Mouse (Mus musculus): ENCODE measurements around the gene Hist1h2ap. TPM values are rescaled to one million over a fixed set of nuclear protein-coding genes. Genes with fewer than 3 reads are reported as not detected.
"Not testable (repeated sequence)": the region's sequence is repeated elsewhere in the genome, so short reads cannot be mapped to it uniquely, and the experiment has no call there.

Gene Hist1h2ap
- total RNA-seq, 1 experiment from 2014 or later: 129 TPM

DNA sequence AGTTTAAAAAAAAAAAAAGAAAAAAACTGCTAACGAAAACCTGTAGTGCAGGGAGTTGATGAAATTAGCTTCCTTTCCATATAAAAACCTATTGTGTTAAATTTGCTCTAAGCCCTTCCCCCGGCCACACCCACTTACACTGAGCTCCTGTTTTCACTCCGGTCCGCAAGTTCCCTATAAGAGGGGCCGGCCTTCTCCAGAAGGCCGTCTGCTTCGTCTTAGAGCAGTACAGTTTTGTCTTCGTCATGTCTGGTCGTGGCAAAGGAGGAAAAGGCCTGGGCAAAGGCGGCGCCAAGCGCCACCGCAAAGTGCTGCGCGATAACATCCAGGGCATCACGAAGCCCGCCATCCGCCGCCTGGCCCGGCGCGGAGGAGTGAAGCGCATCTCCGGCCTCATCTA is 21.8 kb downstream of the Hist1h2ap start, which contains the start of gene Hist1h4m:
TSS of gene Hist1h4m (plus strand) at position 208 of the 400 bp plus-strand sequence.
- peak; percentile 77 for ATAC-seq (ENCODE audit: extremely low read depth, insufficient number of reproducible peaks, low FRiP score, poor library complexity, severe bottlenecking)

DNA sequence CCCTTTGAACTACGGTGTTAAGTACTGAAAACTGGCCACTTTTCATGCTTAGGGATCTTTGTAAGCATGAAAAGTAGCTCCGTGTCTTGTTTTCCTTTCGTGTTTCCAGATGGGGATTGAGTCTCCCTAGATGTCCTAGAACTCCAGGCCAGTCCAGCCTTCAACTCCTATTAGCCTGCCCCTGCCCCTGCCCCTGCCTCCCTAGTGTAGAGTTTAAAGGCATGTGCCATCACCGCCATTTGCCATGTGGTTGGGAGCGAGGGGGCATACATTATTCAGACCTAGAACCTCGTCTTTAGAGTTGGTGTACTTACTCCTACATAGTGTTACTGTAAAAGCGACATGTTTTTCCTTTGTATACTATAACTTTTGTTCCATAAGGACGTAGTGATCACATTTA is 22.2 kb downstream of the Hist1h2ap start:
- ATAC-seq (ENCODE audit: extremely low read depth, insufficient number of reproducible peaks, low FRiP score, poor library complexity, severe bottlenecking): not testable (repeated sequence)

GRCm38 (mm10) chr13:21810073-21810472 is 23.2 kb downstream of the Hist1h2ap start, which contains the start of the genes Hist1h2bq and Hist1h2ao:
Gene Hist1h2bq (minus strand): TSS chr13:21810197.
Gene Hist1h2ao (plus strand): TSS chr13:21810465.
- peak; percentile 94 for ATAC-seq (ENCODE audit: extremely low read depth, insufficient number of reproducible peaks, low FRiP score, poor library complexity, severe bottlenecking)

DNA sequence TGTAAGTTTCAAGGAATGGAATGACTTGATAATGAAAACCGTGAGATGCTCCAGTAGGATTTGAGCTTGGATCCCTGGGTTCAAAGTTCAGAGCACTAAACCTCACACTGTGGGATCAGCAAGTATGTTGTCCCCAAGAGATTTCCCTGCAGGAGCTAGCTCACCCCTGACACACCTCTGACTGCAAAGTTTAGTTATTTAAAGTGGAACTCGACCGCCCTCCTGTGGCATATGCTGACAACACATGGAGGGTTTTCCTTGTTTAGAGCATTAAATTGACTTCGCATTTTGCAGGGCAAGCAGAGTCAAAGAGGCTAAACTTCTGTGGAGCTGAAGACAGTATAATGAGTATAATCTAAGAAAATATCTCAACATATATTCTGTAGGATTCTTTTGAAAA is 30.2 kb downstream of the Hist1h2ap start:
- ATAC-seq (ENCODE audit: extremely low read depth, insufficient number of reproducible peaks, low FRiP score, poor library complexity, severe bottlenecking): peak; percentile 89

DNA sequence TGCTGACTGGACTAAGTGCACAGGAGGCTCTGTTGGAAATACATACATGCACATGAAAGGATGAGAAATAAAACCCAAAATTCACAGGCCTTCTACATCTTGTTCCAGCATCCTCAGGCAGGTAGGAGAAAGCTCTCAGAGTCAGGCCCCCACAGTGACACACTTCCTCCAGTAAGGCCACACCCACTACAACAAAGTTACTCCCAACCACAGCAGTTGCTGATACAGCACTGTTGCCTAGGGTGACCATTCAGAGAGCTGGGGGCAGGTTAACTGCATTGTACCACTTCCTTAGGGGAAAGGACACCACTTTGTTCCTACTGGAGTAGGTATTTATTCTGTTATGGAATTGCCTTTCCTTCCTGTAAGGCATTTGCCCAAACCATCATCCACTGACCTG is 36.1 kb downstream of the Hist1h2ap start:
- 0 out of 2 replicates have a peak, but pooled peaks have one; percentile 34 for ATAC-seq (ENCODE audit: extremely low read depth, insufficient number of reproducible peaks, low FRiP score, poor library complexity, severe bottlenecking)

DNA sequence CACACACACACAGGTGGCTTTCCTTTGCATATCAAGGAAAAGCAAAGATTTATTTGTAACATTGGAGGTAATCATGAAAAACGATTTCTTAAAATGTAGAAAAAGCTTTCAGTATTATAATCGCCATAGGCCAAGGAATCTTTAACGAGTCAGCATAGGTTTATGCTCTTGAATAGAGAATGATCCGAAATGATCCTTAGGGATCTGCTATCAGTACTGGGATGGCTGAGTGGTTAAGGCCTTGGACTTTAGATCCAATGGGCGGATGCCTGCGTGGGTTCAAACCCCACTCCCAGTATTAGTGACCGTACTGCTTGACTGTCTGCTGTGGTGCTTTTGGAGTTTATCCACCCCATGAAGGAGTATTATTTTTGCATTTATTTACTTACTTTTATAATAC is 37.7 kb downstream of the Hist1h2ap start:
- ATAC-seq (ENCODE audit: extremely low read depth, insufficient number of reproducible peaks, low FRiP score, poor library complexity, severe bottlenecking): no peak

DNA sequence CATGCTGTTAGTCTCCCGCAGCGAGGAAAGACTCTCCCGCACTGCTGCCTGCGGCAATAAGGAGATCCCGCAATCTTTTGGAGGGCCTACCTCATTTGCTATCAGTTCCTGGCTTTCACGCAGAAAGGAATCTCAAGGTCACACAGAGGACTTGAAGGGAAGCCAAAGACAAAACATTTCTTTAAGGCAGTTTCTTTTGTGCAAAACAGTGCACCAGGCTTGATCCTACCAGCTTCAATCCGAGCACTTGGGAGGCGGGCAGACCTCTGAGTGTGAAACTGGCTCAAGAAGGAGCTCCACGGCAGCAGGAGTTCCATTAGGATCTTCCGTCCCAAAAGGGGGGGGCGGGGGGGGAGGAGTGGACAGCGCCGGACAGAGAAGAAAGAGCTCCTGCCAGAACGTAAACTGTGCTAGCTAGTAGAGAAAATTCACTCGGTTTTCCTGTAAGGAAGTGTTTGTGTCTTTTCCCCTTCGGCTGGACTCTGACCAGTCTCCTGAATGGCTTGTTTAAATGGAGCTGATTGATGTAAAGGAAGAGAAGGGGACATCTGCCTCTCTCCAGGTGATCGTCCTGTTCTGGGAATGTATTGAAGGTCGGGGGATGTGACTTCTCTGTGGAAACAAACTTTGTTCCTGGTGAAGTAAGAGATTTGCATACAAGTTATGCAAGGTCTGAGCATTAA is 42.6 kb downstream of the Hist1h2ap start:
- ATAC-seq (ENCODE audit: extremely low read depth, insufficient number of reproducible peaks, low FRiP score, poor library complexity, severe bottlenecking): no peak

- ATAC-seq (ENCODE audit: extremely low read depth, insufficient number of reproducible peaks, low FRiP score, poor library complexity, severe bottlenecking): no peak
These were observed 43.4 kb downstream of the Hist1h2ap start for GRCm38 (mm10) chr13:21789925-21790324.

DNA sequence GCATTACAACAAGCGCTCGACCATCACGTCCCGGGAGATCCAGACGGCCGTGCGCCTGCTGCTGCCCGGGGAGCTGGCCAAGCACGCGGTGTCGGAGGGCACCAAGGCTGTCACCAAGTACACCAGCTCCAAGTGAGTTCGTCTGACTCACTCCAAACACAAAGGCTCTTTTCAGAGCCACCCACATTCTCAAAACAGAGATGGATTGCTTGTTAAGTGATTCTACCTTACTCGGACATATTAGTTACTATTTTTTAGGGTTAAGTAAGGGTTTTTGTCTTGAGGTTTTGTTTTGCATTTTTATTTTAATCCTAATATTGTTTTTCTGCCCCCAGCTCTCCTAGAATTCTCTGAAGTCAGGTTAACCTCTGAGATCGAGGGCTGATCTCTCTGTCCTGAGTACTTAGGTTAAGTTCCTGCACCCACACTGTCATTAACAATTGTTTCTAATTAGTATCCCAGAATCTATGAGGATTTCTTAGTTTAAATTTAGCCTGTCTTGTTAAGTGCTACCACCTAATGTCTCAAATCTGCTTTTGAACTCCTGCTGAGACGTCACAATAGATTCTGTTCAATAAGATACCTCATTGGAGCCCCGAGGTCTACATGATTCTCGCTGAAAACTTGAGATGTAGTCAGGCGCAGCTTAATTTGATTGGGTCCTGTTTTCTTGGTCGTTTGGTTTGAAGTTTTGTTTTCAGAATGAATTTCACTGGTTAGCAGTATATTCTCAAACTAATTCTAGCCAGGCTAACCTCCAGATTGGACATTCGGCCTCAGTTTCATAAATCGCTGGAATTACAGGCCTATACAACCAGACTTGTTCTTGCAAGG is 45.3 kb downstream of the Hist1h2ap start:
- no peak for ATAC-seq (ENCODE audit: extremely low read depth, insufficient number of reproducible peaks, low FRiP score, poor library complexity, severe bottlenecking)

DNA sequence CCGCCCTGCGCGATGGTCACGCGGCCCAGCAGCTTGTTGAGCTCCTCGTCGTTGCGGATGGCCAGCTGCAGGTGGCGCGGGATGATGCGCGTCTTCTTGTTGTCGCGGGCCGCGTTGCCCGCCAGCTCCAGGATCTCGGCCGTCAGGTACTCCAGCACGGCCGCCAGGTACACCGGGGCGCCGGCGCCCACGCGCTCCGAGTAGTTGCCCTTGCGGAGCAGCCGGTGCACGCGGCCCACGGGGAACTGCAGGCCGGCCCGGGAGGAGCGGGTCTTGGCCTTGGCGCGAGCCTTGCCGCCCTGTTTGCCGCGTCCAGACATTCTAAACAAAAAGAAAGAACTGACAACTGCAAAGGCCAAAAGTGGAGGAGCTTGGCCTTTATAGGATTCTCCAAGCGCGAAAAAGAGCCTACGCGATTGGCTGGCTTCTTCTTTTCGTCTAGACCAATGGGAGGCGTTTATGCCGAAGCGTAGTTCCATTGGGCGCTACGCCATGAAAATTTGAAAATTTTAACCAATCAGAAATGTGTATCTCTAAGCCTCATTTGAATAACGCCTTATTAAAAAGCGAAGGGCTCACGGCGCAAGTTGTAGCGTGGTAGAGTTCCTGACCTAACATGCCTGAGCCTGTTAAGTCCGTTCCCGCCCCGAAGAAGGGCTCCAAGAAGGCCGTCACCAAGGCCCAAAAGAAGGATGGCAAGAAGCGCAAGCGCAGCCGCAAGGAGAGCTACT is 46.2 kb downstream of the Hist1h2ap start, which contains the start of the genes Hist1h2an and Hist1h2bp:
TSS of gene Hist1h2an (minus strand) at position 320 of the 731 bp plus-strand sequence.
TSS of gene Hist1h2bp (plus strand) at position 563 of the 731 bp plus-strand sequence.
- ATAC-seq (ENCODE audit: extremely low read depth, insufficient number of reproducible peaks, low FRiP score, poor library complexity, severe bottlenecking): peak; percentile 95

DNA sequence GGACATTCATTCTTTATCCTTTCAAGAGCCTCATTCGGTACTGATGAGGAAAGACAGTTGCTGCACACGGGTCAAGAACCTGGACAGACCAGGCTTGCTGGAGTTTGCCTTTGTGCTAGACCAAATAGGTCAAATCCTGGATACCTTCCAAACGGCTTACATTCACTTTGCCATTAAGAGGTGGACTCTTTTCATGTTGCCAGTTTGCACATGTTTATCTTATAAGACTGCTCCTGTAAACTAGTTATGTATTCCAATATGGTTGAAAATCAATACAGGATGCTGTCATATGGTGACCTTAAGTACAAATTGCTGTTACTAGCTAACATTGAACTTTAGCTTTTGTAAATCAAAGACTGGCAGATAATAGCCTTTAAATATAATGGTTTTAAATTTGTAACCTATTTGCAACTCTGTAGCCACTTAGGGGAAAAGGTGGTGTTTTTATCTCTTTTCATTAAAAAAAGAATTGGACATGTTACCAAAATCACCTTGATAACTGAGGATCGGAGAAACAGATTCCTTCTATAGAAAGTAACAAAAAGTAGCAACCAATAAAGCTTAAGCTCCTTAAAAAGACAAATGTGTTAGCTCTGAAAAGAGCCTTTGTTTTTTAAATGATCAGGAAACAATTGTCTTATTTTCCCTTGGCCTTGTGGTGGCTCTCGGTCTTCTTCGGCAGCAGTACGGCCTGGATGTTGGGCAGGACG is 47.0 kb downstream of the Hist1h2ap start:
- ATAC-seq (ENCODE audit: extremely low read depth, insufficient number of reproducible peaks, low FRiP score, poor library complexity, severe bottlenecking): no peak

DNA sequence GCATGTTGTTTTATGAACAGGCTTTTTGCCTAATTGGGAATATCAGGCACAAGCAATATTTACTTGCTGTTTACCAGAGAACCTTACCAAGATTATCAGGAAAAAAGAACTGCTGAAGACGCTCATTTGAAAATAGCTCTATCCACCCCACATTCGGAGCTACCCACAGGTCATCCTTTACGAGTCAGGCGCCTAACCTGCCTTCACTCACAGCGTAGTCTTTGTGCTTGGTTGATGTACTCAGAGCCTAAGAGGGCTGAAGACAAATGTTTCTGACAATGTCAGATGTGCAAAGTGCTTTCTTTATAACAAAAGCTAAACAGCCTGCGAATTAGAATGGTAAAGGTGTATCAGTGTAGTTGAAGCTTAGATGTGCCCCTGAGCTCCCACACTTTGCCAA is 49.0 kb downstream of the Hist1h2ap start:
- no peak for ATAC-seq (ENCODE audit: extremely low read depth, insufficient number of reproducible peaks, low FRiP score, poor library complexity, severe bottlenecking)

DNA sequence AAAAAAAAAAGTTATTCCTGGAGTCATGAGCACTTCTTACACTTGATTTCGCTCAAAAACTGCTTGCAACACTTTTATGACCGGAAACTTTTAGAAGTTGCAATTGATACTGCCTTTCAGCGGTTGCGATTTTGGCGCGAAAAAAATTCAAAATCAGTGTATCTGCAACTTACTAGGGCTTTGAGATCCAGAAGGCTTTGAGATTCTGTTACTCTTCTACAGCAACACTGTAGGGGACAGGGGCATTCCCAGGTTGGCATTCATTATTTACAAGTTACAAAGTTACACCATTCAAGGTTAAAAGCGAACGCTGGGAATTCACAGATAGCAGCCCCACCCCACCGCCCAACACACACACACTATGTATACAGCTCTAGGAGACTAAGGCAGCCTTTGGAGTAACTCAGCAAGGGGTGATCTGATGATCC is 49.6 kb downstream of the Hist1h2ap start:
- no peak for ATAC-seq (ENCODE audit: extremely low read depth, insufficient number of reproducible peaks, low FRiP score, poor library complexity, severe bottlenecking)

DNA sequence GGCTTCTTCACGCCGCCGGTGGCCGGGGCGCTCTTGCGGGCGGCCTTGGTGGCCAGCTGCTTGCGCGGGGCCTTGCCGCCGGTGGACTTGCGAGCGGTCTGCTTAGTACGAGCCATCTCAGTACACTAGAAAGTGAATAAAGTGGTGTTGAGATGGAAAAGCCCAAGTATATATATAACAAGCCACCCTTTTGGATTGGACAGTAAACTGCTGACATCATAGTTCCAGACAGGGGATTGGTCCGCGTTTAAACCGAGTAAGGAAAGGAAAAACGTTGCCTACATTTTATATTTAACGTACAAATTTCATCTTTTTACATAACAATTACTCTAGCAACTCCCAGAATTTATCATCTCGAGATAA is 50.1 kb downstream of the Hist1h2ap start, which contains the start of gene Hist1h3i:
TSS of gene Hist1h3i (minus strand) at position 116 of the 363 bp plus-strand sequence.
- peak; percentile 56 for ATAC-seq (ENCODE audit: extremely low read depth, insufficient number of reproducible peaks, low FRiP score, poor library complexity, severe bottlenecking)

Other genes starting within 250 kb of the Hist1h2ap start
- not detected in 2 replicates for gene Olfr1362, start 219.5 kb downstream of the Hist1h2ap start, total RNA-seq (2017)
- not detected in 2 replicates for gene Olfr11, start 191.0 kb downstream of the Hist1h2ap start, total RNA-seq (2017)
- not detected in 2 replicates for gene Olfr1361, start 170.1 kb downstream of the Hist1h2ap start, total RNA-seq (2017)
- gene Olfr1360, start 156.1 kb downstream of the Hist1h2ap start, total RNA-seq (2017): not detected in 2 replicates
- not detected in 2 replicates for gene Olfr1359, start 135.4 kb downstream of the Hist1h2ap start, total RNA-seq (2017)
- gene Hist1h2bl, start 117.4 kb downstream of the Hist1h2ap start, total RNA-seq (2017): 14.4 and 16.0 TPM in 2 replicates
- gene Hist1h2ai, start 117.1 kb downstream of the Hist1h2ap start, total RNA-seq (2017): 351 and 359 TPM in 2 replicates
- 15.6 and 19.4 TPM in 2 replicates for gene Hist1h3h, start 115.8 kb downstream of the Hist1h2ap start, total RNA-seq (2017)
- gene Hist1h2bm, start 111.5 kb downstream of the Hist1h2ap start, total RNA-seq (2017): 6.6 and 8.0 TPM in 2 replicates
- gene Hist1h4j, start 98.4 kb downstream of the Hist1h2ap start, total RNA-seq (2017): 12.6 and 17.7 TPM in 2 replicates
- gene Hist1h4k, start 83.0 kb downstream of the Hist1h2ap start, total RNA-seq (2017): 63.4 and 72.4 TPM in 2 replicates
- gene Hist1h2ak, start 79.7 kb downstream of the Hist1h2ap start, total RNA-seq (2017): 70.6 and 79.9 TPM in 2 replicates
- 99.6 and 105 TPM in 2 replicates for gene Hist1h2bn, start 79.4 kb downstream of the Hist1h2ap start, total RNA-seq (2017)
- gene Hist1h1b, start 52.9 kb downstream of the Hist1h2ap start, total RNA-seq (2017): 73.0 and 92.6 TPM in 2 replicates
- gene Hist1h3i, start 50.1 kb downstream of the Hist1h2ap start, total RNA-seq (2017): 3.8 and 32.2 TPM in 2 replicates
- gene Hist1h2an, start 46.3 kb downstream of the Hist1h2ap start, total RNA-seq (2017): 46.4 and 80.8 TPM in 2 replicates
- 4.8 and 6.8 TPM in 2 replicates for gene Hist1h2bp, start 46.0 kb downstream of the Hist1h2ap start, total RNA-seq (2017)
- gene Hist1h2bq, start 23.3 kb downstream of the Hist1h2ap start, total RNA-seq (2017): 71.6 and 96.6 TPM in 2 replicates
- 88.7 TPM in 1 of 2 replicates, not detected in the other for gene Hist1h2ao, start 23.0 kb downstream of the Hist1h2ap start, total RNA-seq (2017)
- 341 and 383 TPM in 2 replicates for gene Hist1h4m, start 21.8 kb downstream of the Hist1h2ap start, total RNA-seq (2017)
- gene Hist1h4n, start 1.3 kb downstream of the Hist1h2ap start, total RNA-seq (2017): 171 and 217 TPM in 2 replicates
- 63.3 and 83.2 TPM in 2 replicates for gene Hist1h2br, start 236 bp upstream of the Hist1h2ap start, total RNA-seq (2017)
- 0.49 and 2.6 TPM in 2 replicates for gene Zfp184, start 111.6 kb upstream of the Hist1h2ap start, total RNA-seq (2017)
- gene Pom121l2, start 147.7 kb upstream of the Hist1h2ap start, total RNA-seq (2017): not detected in 2 replicates
- gene Prss16, start 176.2 kb upstream of the Hist1h2ap start, total RNA-seq (2017): 0.61 and 2.9 TPM in 2 replicates
- gene Hist1h2ah, start 202.1 kb upstream of the Hist1h2ap start, total RNA-seq (2017): 15.1 and 66.2 TPM in 2 replicates
- 11.9 and 12.2 TPM in 2 replicates for gene Hist1h2bk, start 202.4 kb upstream of the Hist1h2ap start, total RNA-seq (2017)
- 59.4 and 71.0 TPM in 2 replicates for gene Hist1h4i, start 207.9 kb upstream of the Hist1h2ap start, total RNA-seq (2017)
- 24.6 and 26.2 TPM in 2 replicates for gene Hist1h2ag, start 209.4 kb upstream of the Hist1h2ap start, total RNA-seq (2017)
- gene Hist1h2bj, start 209.7 kb upstream of the Hist1h2ap start, total RNA-seq (2017): 25.8 and 31.3 TPM in 2 replicates

All from neutrophil, adult 5-6 weeks (primary cell).